Mouse (Mus musculus): ENCODE results near the gene Hpcal1.

DNA sequence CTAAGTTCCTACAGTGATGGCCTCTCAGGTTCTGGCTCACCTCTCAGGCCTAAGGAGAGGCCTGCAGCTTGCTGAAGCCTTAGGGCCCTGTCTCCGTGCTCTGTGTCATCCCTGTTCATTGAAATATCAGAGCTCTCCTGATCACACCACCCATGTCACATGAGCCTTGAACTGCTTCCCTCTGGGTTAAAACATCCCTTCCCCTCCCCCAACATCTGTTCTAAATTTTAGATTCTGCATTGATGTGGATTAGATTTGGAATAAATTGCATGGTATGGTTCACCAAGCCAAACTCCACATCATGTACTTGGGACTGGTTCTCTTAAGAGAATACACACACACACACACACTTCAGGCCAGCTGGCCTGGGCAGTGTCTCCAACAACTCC, 32.5 kb downstream of the Hpcal1 start:
- TF ChIP-seq ZC3H11A (IDR thresholded peaks at IDR 0.05; ENCODE audit: borderline replicate concordance, low read depth, low read length) (no peak), CHD2 (IDR thresholded peaks at IDR 0.05; ENCODE audit: low read depth, low read length) (no peak), ZNF384 (IDR thresholded peaks at IDR 0.05; ENCODE audit: low read depth, low read length) (no peak), MAFK (IDR thresholded peaks at IDR 0.05; ENCODE audit: insufficient read depth, low read depth, low read length) (no peak)

Measured in ES-E14 (cell line).